Mouse (Mus musculus) adrenal gland, postnatal 10 days (tissue): Measurements from ENCODE around the gene Tle6. TPM values are rescaled to one million over a fixed set of nuclear protein-coding genes. Genes with fewer than 3 reads are reported as not detected.

Experiments used
- DNase-seq: peaks from one replicate; pipeline ENCODE4 v3.0.0; 2021; ENCODE audit warnings: mixed read lengths
- total RNA-seq, 2 experiments: library from RNA; stranded (reverse); gene quantifications; 2 replicates each; pipeline ENCODE4 v1.2.3; 2021

Tle6 gene
- total RNA-seq, 2 experiments from 2014 or later: 8.7 to 10.8 TPM

DNA sequence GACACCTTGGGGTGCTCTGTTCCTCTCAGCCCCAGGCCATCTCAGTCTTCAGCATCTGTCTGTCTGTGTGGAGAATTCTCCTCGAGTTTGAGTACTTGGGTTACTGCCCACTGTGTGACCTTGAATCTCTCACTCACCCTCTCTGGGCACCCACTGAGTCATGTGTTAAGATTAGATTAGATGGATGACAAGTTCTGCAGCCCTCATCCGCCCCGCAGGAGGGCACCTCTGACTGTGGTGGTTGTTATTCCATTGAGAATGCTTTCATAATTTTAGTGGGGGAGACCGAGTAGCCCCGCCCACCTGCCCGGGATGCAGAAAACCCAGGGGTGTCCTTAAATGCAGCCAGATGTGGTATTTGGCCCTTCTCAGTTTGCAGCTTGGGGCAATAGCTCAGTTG is 37.4 kb downstream of the Tle6 start:
- peak; percentile 79 for DNase-seq

DNA sequence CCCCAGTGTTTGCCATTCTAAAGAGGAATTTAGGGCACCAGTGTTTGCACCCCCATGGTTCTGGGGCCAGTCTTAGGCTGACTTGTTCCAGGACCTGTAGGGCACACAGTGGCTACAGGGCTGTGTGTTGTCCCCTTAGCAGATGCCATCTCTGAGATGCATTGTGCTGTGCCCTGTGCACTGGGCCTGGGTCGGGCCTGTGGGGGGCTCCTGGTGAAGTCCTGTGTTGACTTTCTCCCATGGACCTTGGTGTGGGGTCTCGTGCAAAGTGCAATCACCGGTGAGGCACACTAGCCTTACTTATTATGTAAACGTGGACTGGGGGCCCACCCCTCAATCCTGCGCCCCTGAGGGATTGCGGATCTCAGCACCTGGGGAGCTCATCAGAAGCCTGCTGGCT is 38.5 kb downstream of the Tle6 start:
- DNase-seq: no peak

DNA sequence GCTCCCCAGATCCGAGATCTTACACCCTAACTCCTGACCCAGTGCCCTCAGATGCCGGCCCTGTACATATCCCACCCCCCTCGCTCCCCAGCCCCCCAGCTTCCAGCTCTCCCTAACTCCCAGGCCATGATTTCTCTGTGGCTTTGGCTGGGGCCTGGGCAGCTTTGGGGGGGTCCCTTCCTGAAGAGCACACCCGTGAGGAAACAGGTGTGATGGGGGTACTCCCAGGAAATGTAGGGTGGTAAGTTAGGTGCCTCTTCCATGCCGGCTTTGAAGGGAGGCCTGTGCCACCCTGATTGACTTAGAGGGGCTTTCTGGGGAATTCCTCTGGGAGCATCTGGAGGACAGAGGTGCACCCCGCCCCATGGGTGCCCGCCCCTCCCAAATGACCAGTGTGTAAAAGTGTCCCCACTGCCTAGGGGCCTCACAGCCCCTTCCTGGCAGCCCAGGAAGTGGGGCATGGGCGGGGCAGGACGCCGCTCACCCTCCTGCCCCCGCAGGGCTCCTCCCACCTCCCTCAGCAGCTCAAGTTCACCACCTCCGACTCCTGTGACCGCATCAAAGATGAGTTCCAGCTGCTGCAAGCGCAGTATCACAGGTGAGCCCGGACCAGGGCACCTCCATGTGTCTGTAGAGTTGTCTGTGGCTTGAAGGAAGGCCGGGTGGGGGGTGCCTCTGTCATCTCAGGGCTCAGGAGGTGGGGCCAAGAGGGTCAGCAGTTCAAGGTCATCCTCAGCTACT is 40.0 kb downstream of the Tle6 start:
- peak; percentile 66 for DNase-seq

DNA sequence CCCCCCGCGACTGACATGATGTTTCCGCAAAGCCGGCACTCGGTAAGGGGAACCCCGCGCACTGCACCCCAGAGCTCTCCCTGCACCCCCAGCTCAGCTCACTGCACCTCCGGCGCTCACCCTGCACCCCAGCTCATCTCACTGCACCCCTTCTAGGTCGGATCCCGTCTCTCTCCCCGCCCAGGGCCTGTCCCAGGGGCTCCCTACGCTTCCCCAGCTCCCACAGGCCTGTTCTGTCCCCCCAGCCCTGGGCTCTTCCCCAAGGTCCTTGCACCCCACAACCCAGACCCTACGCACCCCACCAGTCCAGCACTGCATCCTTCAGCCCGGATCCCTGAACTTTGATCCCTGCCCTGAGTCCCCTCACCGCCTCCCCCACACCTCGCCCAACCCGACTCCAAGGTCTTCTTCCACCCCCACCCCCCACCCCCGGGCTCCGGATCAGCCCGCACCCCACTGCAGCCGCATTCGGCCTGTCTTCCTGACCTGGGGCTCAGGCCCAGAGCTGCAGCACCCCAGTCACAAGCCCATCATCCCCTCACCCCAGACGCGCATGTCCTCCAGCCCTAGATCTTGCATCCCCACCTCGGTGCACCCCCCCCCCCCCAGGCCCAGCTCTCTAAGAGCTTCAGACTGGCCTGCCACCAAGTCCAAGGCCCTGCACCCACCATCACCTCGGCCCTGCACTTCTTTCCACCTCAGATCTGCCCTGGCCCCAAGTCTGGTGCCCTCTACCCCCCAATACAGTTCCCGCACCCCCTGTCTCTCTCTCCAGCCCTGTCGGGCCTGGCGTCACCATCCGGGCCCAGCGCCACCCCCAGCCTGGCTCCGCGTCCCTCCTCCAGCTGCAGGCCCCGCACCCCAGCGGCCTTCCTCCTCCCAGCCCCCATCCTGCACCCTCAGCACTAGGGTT is 41.0 kb downstream of the Tle6 start:
- peak; percentile 88 for DNase-seq

DNA sequence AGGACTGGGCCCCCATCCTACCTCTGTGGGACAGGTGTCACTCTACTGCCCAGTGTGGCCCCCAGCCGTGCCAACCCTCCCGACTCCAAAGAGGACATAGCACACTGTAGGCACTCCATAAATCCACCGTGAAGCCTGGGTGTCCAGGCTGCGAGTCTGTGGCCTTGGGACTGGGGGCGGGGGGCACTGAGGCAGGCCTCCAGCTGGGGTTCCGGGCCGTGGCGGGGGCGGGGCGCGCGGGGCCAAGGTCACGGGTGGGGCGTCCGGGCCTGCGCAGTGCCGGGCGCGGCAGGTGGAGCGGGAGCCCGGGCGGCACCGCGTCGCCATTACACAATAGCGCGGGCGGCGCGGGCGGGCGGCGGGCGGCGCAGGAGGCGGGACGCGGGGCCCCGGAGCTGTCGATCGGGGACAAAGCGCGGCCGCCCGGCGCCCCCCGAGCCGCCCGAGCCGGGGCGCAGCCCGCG is 41.7 kb downstream of the Tle6 start, which contains the start of gene Aes:
TSS of gene Aes (plus strand) at position 326 of the 464 bp plus-strand sequence.
- peak; percentile 96 for DNase-seq

DNA sequence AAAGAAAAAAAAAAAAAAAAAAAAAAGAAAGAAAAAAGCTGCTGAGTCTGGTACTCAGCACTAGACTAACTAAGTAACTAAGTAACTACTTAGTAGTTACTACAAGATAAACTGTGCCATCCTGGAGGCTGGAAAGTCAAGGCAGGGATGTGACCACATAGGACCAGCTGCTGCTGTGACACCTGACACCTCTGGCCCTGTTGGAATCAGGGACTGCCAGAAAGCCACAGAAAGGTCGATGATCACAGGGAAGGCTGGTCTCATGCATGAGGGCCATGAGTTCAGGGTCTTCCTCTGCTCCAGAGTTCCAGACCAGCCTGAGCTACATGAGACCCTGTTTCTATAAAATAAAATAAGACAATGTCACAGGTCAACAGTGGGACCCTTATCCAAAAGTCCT is 43.4 kb downstream of the Tle6 start:
- no peak for DNase-seq

DNA sequence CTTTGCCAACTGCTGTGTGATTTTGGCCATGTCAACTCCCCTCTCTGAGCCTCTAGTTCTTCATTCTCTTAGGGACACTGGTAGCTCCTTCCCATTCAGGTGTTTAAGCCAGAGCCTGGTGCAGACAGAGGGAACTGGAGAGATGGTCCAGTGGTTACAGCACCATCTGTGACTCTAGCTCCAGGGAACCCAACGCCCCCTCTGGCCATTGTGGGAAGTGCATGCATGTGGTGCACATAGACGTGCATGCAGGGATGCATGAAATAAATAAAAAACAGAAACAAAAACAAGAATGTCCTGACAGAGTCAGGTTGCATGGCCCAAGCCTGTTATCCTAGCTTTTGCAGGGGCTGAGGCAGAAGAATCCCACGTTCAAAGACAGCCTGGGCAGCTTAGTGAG is 44.6 kb downstream of the Tle6 start:
- DNase-seq: no peak

DNA sequence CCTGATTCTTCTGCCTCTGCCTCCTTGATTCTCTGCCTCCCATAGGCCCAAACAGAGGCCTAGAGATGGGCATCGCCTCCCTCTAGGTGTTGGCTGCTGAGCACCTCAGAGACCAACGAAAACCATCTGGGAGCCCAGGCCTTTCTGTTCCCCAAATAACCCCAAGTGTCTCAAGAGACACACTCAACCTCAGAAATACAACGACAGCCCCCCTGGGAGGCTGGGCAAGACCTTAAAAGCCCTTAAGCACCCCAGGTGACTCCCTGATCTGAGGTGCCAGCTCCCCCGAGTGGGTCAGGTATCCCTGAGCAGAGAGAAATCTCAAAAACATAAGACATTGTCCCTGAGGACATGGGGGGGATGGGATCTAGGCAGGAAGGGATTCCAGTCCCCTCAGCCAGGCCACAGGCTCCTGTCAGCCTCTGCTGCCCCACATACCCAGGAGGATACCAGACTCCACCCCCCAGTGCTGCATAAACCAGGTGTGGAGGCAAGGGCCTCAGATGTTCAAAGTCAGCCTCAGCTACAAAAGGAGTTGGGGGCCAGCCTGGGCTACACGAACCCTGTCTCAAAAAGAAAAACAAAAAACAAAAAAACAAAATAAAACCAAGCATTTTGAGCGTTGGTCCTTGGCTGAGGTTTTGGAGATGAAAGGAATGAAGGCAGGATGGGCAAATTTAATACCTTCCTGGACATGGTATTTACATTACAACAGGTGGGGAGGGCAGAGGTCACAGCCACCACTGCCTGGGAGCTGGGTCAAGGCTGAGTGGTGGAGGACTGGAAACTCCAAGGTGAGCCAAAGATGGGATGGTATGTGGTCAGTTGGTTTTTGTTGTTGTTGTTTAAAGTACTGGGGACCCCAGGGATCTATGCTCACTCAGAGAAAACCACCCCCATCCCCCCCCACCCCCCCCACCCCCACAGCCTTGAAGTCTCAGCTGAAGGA is 46.8 kb downstream of the Tle6 start:
- DNase-seq: no peak

DNA sequence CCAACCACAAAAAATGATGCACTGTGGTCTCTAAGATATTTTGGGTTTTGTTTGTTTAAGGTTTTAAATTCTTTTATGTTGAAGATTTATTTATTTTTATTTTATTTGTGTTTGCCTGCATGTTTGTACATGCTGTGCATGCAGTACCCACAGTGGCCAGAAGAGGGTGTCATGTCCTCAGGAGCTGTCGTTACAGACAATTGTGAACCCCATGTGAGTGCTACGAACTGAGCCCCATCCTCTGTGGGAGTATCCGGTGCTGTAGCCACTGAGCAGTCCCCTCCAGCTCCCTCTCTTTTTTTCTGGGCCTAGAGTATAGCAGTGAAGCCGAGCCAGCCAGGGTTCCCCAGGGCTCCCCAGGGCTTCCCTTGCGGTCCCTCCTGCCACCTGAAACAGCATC is 47.6 kb downstream of the Tle6 start:
- DNase-seq: no peak

DNA sequence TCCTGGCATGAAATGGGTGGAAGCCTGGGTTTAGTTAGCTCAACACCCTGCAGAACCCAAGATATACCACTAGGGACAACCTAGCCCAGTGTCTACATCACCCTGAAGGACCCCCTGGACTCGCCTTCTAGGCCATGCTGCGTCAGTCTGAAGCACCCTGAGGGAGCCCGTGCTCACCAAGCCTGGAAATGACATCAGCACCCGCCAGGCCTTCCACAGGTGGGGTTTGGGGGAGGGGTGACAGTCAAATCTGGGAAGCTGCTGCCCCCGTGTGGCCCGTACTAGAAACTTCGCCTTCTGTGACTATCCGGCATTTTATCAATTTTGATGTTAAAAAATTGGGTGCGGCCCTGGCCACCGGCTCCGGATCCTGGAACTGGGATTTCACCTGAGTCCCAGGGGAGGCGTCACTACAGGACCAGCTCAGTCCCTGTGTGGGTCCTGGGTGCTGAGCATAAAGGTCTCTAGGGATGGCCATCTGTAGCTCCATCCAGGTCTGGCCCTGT is 49.2 kb downstream of the Tle6 start:
- peak; percentile 87 for DNase-seq

DNA sequence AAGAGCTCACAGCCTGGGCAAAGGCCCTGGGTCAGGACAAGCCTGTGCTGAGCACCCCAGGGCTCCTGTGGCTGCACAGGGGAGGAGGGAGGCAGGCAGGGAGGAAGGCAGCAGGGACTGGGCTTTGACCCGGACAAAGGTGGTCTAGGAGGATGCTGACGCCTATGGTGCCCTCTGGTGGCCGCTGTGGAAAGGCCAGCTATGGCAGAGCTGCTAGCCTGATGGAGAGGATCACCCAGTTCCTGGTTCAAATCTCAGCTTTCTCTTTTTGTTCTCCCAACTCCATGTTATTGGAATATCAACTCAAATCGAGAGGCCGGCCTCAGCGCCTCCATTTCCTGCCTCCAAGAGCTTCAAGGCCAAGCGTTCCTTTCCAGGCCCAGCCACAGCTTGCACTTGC is 50.6 kb downstream of the Tle6 start:
- DNase-seq: peak; percentile 78

DNA sequence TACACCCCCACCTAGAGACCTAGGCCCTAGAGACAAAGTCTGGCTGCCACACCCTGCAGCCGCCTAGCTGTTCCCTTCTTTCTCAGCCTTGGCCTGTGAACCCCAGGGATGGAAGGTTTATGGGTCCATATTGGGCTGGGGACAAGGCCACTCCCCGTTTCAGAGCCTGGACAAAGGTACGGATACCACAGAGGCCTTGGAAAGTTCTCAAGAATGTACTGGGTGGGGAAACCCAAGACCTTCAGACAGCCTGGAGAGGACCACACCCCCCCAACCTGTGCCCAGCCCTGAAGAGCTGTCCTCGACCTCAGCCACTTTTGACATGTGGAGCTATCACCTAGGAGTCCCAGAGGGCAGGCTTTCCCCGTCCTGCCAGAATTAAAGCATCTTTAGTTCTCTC is 51.9 kb downstream of the Tle6 start:
- no peak for DNase-seq

DNA sequence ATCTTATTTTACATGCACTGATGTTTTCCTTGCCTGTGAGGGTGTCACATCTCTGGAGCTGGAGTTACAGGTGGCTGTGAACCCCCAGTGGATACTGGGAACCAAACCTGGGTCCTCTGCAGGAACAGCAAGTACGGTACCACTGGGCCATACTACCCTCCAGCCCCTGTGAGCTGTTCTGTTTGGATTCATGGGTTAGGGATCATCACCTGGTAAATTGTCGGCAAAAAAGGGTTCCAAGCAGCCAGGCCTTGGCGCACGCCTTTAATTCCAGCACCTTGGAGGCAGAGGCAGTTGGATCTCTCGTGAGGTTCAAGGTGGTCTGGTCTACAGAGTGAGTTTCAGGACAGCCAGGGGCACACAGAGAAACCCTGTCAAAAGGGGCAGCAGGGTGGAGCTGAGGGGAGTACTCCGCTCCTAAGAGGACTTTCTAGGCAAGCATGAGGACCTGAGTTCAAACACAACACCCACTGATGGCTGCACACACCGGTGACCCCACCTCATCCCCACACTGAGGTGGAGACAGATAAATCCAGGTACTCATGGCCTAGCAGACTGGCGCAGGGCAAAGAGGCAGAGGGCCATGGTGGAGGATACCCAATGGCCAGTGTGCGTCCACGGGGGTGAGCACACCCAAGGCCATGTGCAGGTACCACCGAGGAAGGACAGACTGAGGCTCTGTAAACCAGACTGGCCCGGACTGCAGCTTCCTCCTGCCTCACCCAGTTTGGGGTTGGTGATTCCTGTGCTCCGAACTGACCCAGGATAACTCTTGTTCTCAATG is 53.9 kb downstream of the Tle6 start:
- no peak for DNase-seq

DNA sequence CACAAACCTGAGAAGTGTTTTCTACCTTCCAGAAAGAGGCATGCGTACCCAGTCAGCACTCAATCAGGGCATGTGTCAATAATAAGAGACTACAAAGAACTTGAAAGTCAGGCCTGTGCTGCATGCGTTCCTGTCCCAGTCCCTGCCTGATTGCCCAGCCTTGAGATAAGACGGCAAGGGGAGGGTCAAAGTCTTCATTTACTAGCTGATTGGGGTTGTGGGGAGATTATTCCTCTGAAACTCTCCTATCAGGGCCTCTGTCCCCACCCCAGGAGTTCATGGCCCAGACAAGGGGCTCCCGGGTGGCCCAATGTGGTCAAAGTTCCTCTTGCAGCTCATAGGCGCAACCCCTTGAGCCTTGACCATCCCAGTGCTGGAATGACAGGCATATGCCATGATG is 54.5 kb downstream of the Tle6 start:
- no peak for DNase-seq

DNA sequence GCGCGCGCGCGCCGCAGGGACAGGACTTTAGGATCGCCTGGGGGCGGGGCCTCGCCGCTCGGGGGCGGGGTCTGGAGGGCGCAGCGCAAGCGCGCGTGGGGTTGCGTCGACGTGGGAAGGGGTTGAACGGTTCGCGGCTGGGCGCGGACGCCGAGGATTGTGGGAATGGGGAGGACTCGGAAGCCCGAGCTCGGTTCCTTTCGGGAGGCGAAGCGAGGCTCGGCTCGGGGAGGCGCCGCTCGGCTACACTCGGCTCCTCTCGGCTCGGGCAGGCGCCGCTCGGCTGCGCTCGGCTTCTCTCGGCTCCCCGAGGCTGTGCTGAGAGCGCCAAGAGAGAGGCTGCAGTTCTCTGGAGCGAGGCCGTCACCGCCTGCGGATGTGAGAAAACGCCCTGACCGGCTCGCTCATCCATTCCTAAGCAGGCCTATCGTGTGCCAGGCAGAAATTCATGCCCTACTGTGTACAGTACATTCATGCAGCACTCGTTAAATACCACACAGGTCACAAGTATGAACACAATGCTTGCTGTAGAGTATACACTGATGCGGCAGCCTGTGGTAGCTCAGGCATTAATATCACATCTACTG is 55.6 kb downstream of the Tle6 start, which contains the start of gene Gna11:
TSS of gene Gna11 (minus strand) at position 30 of the 587 bp plus-strand sequence.
- DNase-seq: peak; percentile 100

DNA sequence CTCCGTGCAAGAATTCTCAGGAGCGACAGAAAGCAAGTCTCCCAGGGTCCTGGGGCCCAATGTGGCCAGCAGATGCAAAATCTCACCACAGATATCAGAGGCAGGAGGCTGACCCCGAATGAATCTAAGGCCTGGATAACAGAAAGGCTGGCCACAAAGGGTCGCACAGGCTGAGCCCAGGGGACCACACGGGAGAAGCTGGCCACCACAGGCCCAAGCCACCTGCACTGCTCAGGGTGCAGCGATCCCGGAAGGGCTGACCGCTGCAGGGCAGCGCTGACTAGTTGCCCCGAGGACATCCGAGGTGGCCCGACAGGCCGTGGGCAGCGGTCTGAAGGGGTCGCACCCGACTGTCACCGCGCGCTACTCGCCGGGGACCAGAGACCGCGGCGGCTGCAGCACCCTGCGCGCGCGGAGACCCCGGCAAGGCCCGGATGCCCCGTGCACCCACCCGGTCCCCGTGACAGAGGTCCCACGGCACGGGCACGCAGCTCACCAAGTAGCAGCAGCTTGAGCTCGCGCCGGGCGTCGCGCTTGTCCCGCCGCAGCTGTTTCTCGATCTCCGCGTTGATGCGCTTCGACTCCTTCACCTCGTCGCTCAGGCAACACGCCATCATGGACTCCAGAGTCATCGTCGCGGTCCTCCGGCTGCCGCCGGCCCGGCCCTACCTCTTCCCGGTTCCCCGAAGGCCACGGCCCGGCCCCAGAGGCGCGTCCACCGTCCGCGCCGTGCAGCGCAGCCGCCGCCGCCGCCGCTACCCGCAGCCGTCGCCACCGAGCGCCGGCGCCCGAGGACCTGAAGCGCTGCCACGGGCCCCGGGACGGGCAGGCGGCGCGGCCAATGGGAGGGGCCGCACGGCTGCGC is 56.3 kb downstream of the Tle6 start:
- DNase-seq: no peak

DNA sequence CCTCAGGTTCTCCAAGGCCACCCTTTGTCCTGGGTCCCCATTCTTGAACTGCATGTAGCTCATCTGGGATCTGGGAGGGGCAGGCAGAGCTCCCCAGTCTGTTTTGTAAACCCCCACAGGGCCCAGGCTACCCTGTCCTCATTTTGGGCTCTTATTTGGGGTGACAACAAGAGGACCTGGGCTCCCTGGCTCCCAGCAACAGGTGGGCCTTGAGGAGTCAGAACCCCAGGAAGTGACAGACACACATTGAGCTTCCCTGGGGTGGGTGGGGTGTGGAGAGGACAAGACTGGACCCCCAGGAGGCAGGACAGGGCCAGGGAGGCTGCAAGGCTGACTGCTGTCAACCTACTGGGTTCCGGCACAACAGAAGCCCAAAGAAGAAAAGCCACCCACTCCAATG is 57.2 kb downstream of the Tle6 start:
- DNase-seq: no peak

DNA sequence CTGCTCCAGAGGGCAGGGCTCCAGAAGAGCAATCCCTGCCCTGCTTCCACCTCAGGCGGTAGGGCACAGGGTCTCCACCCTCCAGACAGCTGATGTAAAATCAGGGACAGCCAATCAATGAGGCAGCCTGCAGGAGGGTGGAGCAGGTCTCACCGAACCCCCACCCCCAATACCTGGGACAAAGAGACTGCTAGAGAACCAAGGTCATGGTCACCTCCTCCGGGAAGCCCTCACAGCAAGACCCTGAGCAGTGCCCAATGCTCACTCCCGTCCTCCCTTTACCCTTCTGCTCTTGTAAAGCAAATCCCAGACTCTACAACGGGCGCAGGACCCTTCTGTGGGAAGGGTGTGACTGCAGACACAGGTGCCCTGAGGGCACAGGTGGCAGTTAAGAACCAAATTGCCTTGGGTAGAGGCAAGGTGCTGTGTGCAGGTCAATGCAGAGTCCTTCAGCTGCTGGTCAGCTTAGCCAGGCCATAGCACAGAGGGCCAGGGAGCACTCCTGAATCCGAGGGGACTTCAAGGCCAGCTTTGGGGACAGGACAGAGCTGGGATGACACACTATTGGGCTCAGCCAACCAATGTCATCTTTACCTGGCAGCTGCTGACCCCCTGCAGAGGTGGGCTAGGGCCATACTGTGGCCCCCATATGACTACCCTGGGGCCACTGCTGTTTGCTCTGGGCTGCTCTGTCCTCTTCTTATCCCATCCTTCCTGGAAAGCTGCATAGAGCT is 58.0 kb downstream of the Tle6 start:
- no peak for DNase-seq

DNA sequence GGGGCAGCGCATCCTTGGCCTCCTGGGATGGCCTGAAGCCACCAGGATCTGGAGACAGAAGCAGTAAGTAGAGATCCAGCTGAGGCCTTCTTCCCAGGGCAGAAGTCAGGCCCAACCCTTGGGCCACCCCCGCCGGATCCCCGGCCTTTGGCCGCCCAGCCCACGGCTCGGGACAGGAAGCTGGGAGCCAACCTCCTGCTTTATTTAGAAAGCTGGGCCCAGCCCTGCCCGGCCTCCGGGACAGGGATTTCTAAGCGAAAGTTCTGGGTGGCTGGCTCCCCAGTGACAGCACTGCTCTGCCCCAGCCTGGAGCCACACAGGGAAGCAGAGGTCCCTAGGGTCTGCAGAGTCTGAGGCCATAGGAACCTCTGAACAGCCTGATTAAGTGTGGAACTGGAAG is 59.1 kb downstream of the Tle6 start:
- peak; percentile 73 for DNase-seq
